Mouse (Mus musculus): ENCODE data around the gene Pcsk2. TPM values are rescaled to one million over a fixed set of nuclear protein-coding genes. Genes with fewer than 3 reads are reported as not detected.
A peak's percentile ranks its signal among the peaks of the same experiment; 100 is the strongest.

Pcsk2 gene
- polyA plus RNA-seq, 1 experiment from 2014 or later, result 23.5 TPM

GRCm38 (mm10) chr2:143743081-143743480, 197.1 kb downstream of the Pcsk2 start:
- no peak for ATAC-seq
- H3K9me3 ChIP-seq, result no peaks in the 10 kb centered on the region
- H3K9ac ChIP-seq (replicated peaks), result no peak overlapping the region
- H3K4me2 ChIP-seq (replicated peaks), result no peak overlapping the region
- no peak overlapping the region for H3K4me3 ChIP-seq (replicated peaks)
- no peaks in the 10 kb centered on the region for H3K36me3 ChIP-seq
- no peaks in the 10 kb centered on the region for H3K27me3 ChIP-seq
- 89% methylated on average over 4 of the region's 4 CpGs for WGBS
- H3K4me1 ChIP-seq (replicated peaks), result no peaks in the 10 kb centered on the region
- no peak overlapping the region for H3K27ac ChIP-seq

DNA sequence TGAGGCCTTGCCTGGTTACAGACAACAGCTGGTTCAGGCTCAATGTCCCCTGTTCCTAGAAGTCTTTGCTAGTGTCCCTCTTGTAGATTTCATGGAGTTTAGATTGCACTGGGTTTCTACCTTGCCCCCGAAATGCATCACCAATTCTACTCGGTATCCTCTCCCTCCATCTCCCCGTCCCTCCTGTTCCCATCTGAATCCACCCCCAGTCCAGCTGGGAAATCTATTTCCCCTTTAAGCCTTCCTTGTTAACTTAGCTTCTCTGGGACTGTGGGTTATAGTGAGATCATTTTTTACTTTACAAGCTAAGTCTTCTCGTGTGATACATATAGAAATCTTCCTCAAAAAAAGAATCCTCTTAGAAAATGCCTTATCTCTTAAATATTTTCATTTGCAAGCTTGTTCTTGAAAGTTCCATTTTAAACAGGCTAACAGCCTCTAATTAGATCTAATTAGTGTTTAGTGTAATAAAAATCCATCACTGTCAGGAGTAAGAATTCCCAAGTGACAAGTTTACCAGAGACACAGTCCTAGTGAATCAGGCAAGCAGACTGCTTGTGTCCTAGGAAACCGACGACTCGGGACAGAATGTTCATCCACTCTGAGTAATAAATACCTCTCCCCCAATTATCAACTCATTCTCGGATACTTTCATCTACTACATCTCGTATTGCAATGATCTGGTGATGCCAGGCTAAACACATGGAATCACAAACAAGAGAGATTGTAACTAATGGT, 206.3 kb downstream of the Pcsk2 start:
- no peaks in the 10 kb centered on the region for H3K9me3 ChIP-seq
- no peaks in the 10 kb centered on the region; the same call in 1 of the 2 replicates for H3K36me3 ChIP-seq
- 87% methylated on average over 9 of the region's 9 CpGs for WGBS
- ATAC-seq, result no peak
- H3K27me3 ChIP-seq, result no peaks in the 10 kb centered on the region
- no peaks in the 10 kb centered on the region for H3K4me1 ChIP-seq (replicated peaks)
- no peak overlapping the region for H3K27ac ChIP-seq
- H3K9ac ChIP-seq (replicated peaks), result no peak overlapping the region
- no peak overlapping the region for H3K4me2 ChIP-seq (replicated peaks)
- H3K4me3 ChIP-seq (replicated peaks), result no peak overlapping the region

DNA sequence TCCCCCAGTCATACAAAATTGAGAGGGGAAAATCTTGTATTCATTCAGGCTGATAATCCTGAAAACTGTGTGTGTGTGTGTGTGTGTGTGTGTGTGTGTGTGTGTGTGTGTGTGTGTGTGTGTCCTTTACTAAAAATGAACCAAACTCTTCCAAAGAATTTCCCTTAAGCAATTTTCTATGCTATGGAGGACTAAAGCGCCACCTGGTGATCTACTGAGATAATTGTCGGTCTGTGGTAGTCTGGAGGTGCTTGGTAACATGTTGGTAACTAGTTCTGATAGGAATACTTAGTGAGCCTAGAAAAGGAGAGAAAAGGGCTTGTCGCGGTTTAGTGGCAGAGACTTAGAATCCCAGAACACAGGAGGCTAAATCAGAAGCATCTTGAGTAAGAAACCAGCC, 230.5 kb downstream of the Pcsk2 start:
- H3K9ac ChIP-seq (replicated peaks), result no peak overlapping the region
- no peaks in the 10 kb centered on the region for H3K27me3 ChIP-seq
- 15% methylated on average over 4 of the region's 4 CpGs for WGBS
- no peaks in the 10 kb centered on the region for H3K4me1 ChIP-seq (replicated peaks)
- no peak overlapping the region for H3K27ac ChIP-seq
- no peaks in the 10 kb centered on the region for H3K36me3 ChIP-seq
- no peaks in the 10 kb centered on the region for H3K9me3 ChIP-seq
- no peak overlapping the region for H3K4me2 ChIP-seq (replicated peaks)
- H3K4me3 ChIP-seq (replicated peaks), result no peak overlapping the region
- ATAC-seq, result no peak

GRCm38 (mm10) chr2:143780310-143780709, 234.4 kb downstream of the Pcsk2 start:
- H3K9me3 ChIP-seq, result no peaks in the 10 kb centered on the region
- no peak for ATAC-seq
- H3K4me3 ChIP-seq (replicated peaks), result no peak overlapping the region
- H3K4me2 ChIP-seq (replicated peaks), result no peak overlapping the region
- H3K9ac ChIP-seq (replicated peaks), result no peak overlapping the region
- no peaks in the 10 kb centered on the region for H3K4me1 ChIP-seq (replicated peaks)
- H3K27me3 ChIP-seq, result no peaks in the 10 kb centered on the region
- peaks cover 4% of the 10 kb centered on the region for H3K36me3 ChIP-seq
- H3K27ac ChIP-seq, result no peak overlapping the region
- WGBS, result 85% methylated on average over 2 of the region's 2 CpGs

GRCm38 (mm10) chr2:143789911-143790310, 244.0 kb downstream of the Pcsk2 start:
- WGBS, result 85% methylated on average over 5 of the region's 5 CpGs
- no peak overlapping the region for H3K27ac ChIP-seq
- no peak overlapping the region for H3K4me2 ChIP-seq (replicated peaks)
- no peak overlapping the region for H3K4me3 ChIP-seq (replicated peaks)
- H3K36me3 ChIP-seq, result 0 out of 2 replicates have a peak, but pooled peaks cover 8% of the 10 kb centered on the region
- no peak for ATAC-seq
- no peaks in the 10 kb centered on the region for H3K9me3 ChIP-seq
- no peaks in the 10 kb centered on the region for H3K4me1 ChIP-seq (replicated peaks)
- no peak overlapping the region for H3K9ac ChIP-seq (replicated peaks)
- no peaks in the 10 kb centered on the region for H3K27me3 ChIP-seq

DNA sequence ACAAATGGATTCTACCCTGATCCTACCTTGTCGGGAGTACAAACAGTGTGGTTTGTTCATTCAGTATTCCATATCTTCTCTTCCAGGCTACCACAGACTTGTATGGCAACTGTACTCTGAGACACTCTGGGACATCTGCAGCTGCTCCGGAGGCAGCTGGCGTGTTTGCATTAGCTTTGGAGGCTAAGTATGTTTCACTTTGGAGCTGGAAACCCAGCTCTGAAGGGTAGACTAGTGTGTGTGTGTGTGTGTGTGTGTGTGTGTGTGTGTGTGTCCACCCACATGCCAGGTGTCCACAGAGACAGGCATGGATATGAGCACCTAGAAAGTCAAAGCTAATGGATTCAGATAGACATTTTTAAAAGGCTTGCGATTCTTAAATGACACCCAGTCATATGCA, 249.9 kb downstream of the Pcsk2 start:
- Histone ChIP-seq H3K4me1 (replicated peaks) (no peaks in the 10 kb centered on the region), H3K27ac (no peak overlapping the region), H3K4me3 (replicated peaks) (no peak overlapping the region), H3K4me2 (replicated peaks) (no peak overlapping the region), H3K9me3 (no peaks in the 10 kb centered on the region), H3K9ac (replicated peaks) (no peak overlapping the region), H3K27me3 (no peaks in the 10 kb centered on the region), H3K36me3 (peaks cover 7% of the 10 kb centered on the region)
- WGBS, result 96% methylated on average over 4 of the region's 4 CpGs
- no peak for ATAC-seq

DNA sequence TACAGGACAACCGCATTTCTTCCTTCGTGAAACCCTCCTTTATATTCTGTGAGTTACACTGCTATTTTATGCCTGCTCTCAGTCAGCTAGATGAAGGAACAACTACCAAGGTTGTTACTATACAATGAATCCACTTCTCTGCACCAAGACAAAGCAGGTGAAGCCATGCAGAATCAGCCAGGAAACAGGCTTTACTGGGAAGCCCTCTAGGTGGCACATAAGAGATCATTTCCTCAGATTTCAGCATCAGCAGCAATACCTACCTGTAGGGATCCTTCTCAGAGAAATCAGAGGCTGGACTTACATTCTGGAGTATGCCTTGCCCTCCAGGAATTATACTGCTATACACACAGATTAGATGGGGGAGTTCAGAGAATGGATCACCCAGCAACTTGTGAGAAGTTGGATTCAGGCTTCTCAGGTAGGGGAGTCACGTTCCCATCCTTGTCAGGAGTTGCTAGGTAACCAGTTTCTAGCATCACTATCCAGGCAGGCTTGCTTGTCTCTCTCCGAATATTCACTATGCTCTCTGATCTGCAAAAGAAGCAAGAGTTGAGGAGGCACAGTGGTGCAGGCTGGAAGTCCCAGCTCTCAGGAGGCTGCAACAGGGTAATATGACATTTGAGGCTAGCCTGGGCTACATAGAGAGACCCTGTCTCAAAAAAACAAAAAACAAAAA, 250.5 kb downstream of the Pcsk2 start:
- Histone ChIP-seq H3K4me1 (replicated peaks) (no peaks in the 10 kb centered on the region), H3K4me2 (replicated peaks) (no peak overlapping the region), H3K4me3 (replicated peaks) (no peak overlapping the region), H3K27ac (no peak overlapping the region), H3K9me3 (no peaks in the 10 kb centered on the region), H3K9ac (replicated peaks) (no peak overlapping the region), H3K27me3 (no peaks in the 10 kb centered on the region), H3K36me3 (peaks cover 11% of the 10 kb centered on the region)
- ATAC-seq, result no peak
- WGBS, result 77% methylated on average over 4 of the region's 4 CpGs

DNA sequence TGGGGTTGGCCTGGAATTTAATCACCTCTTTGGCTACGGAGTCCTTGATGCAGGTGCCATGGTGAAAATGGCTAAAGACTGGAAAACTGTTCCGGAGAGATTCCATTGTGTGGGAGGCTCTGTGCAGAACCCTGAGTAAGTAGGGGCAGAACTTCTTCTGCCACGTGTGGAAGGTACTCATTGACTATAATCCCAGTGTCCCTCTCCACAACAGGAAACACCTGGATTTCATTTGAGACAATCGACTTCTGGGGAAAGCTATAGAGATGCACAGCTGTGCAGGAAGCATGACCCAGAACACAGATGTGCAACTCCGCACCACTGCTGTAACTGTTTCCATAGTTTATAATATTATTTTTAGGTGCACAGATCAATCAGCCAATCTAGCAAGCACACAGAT, 255.1 kb downstream of the Pcsk2 start:
- 87% methylated on average over 5 of the region's 5 CpGs for WGBS
- Histone ChIP-seq H3K27ac (no peak overlapping the region), H3K27me3 (no peaks in the 10 kb centered on the region), H3K9me3 (no peaks in the 10 kb centered on the region), H3K36me3 (peaks cover 21% of the 10 kb centered on the region), H3K4me3 (replicated peaks) (no peak overlapping the region), H3K9ac (replicated peaks) (no peak overlapping the region), H3K4me1 (replicated peaks) (no peaks in the 10 kb centered on the region), H3K4me2 (replicated peaks) (no peak overlapping the region)
- ATAC-seq, result no peak

DNA sequence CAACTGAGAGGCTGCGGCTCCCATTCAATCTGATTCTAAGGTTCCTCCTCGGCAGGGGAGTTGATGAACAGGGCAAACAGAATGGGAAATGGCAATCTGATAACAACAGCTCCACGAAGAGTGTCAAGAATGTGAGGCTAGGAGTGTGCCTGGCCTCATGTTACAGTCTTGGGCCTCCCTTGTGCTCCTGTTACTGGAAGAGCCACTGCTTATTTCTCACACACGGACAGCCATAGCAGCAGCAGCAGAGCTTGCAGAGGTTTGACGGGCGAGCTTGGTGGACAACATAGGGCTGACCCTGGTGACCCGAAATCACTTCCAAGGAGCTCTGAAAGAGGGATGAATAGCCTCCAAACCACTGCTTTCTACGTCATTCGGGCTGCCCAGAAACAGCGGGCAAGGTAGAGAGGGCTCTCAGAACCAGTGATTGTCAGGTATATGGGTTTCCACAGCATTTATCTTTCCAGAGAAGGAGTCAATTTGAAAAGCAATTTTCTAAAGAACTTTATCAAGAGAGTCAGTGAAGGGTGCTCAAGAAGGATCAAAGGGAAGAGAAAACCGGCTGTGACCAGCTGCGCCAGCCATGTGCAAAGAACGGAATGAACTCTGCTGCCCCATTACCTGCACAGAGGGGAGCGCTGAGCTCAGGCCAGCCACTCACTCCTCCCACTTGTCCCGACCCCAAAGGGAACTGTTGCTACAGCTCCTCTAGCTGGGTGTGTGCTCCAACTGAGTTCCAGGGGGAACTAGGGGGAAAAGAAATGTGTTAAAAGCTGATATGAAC, 260.4 kb downstream of the Pcsk2 start:
- H3K27ac ChIP-seq, result no peak overlapping the region; the same call in 1 of the 2 replicates
- WGBS, result 70% methylated on average over 15 of the region's 15 CpGs
- H3K9me3 ChIP-seq, result no peaks in the 10 kb centered on the region
- H3K36me3 ChIP-seq, result peaks cover 11% of the 10 kb centered on the region; the same call in 1 of the 2 replicates
- H3K9ac ChIP-seq (replicated peaks), result no peak overlapping the region
- no peak overlapping the region for H3K4me2 ChIP-seq (replicated peaks)
- H3K27me3 ChIP-seq, result no peaks in the 10 kb centered on the region
- ATAC-seq, result peak; percentile 80
- H3K4me1 ChIP-seq (replicated peaks), result peaks cover 7% of the 10 kb centered on the region
- no peak overlapping the region for H3K4me3 ChIP-seq (replicated peaks)

- no peak overlapping the region for H3K4me3 ChIP-seq (replicated peaks)
- H3K27ac ChIP-seq, result no peak overlapping the region; the same call in 1 of the 2 replicates
- no peak overlapping the region for H3K9ac ChIP-seq (replicated peaks)
- peaks cover 9% of the 10 kb centered on the region; the same call in 1 of the 2 replicates for H3K36me3 ChIP-seq
- ATAC-seq, result peak; percentile 71
- peaks cover 7% of the 10 kb centered on the region for H3K4me1 ChIP-seq (replicated peaks)
- no peaks in the 10 kb centered on the region for H3K9me3 ChIP-seq
- H3K27me3 ChIP-seq, result no peaks in the 10 kb centered on the region
- WGBS, result 58% methylated on average over 9 of the region's 9 CpGs
- no peak overlapping the region for H3K4me2 ChIP-seq (replicated peaks)
Measured at GRCm38 (mm10) chr2:143806924-143807664, 261.1 kb downstream of the Pcsk2 start.

- Histone ChIP-seq H3K9ac (replicated peaks) (no peak overlapping the region), H3K27ac (no peak overlapping the region), H3K9me3 (no peaks in the 10 kb centered on the region), H3K36me3 (peaks cover 13% of the 10 kb centered on the region; the same call in 1 of the 2 replicates), H3K4me3 (replicated peaks) (no peak overlapping the region), H3K4me2 (replicated peaks) (no peak overlapping the region), H3K27me3 (no peaks in the 10 kb centered on the region), H3K4me1 (replicated peaks) (peaks cover 7% of the 10 kb centered on the region)
- no peak for ATAC-seq
- WGBS, result 68% methylated on average over 5 of the region's 5 CpGs
Measured at GRCm38 (mm10) chr2:143808789-143809188, 262.8 kb downstream of the Pcsk2 start.

Measured in midbrain, embryonic 13.5 days (tissue).